Mouse (Mus musculus) midbrain, postnatal 0 days (tissue): Measurements from ENCODE around the gene Hfe. TPM values are rescaled to one million over a fixed set of nuclear protein-coding genes. Genes with fewer than 3 reads are reported as not detected.
"Not testable (repeated sequence)": the region's sequence is repeated elsewhere in the genome, so short reads cannot be mapped to it uniquely, and the experiment has no call there.

Source experiments
- ATAC-seq: fragments of 200-750 bp; cut with Nextera tagmentation; 2 replicates; pipeline ENCODE4 v1.8.0; 2017; ENCODE audit warnings: moderate number of reproducible peaks, mild to moderate bottlenecking, moderate TSS enrichment, moderate library complexity; ENCODE audit not compliant: low FRiP score
- DNase-seq: peaks from one replicate; pipeline ENCODE4 v3.0.0-alpha.2; 2015; ENCODE audit warnings: low spot score
- H3K27ac ChIP-seq: fragments of 300-500 bp; sonication (generic); 2 replicates; pipeline ENCODE4 v1.5.1; 2014; ENCODE audit warnings: low read depth, mild to moderate bottlenecking, low read length, mixed read lengths
- H3K27me3 ChIP-seq: fragments of 300-500 bp; sonication (generic); 2 replicates; pipeline ENCODE4 v1.6.1; 2014; ENCODE audit warnings: low read length, control low read depth, mixed read lengths; ENCODE audit not compliant: insufficient read depth
- H3K36me3 ChIP-seq: fragments of 300-500 bp; sonication (generic); 2 replicates; pipeline ENCODE4 v1.6.1; 2014; ENCODE audit warnings: low read length, control low read depth, mixed read lengths; ENCODE audit not compliant: insufficient read depth
- H3K4me1 ChIP-seq: fragments of 300-500 bp; sonication (generic); 2 replicates; pipeline ENCODE4 v1.6.1; 2014; ENCODE audit warnings: mild to moderate bottlenecking, control low read depth, antibody characterized with exemption, low read length, mixed read lengths; ENCODE audit not compliant: insufficient read depth
- H3K4me2 ChIP-seq: fragments of 300-500 bp; sonication (generic); 2 replicates; pipeline ENCODE4 v1.6.1; 2014; ENCODE audit warnings: low read depth, mild to moderate bottlenecking, low read length, mixed read lengths; ENCODE audit not compliant: poor library complexity, severe bottlenecking
- H3K4me3 ChIP-seq: fragments of 300-500 bp; sonication (generic); 2 replicates; pipeline ENCODE4 v1.5.1; 2014; ENCODE audit warnings: low read depth, mild to moderate bottlenecking, low read length, moderate library complexity
- H3K9ac ChIP-seq: fragments of 300-500 bp; sonication (generic); replicated peaks from 2 replicates; pipeline ENCODE4 v1.6.1; 2014; ENCODE audit warnings: mild to moderate bottlenecking, low read length, moderate library complexity, mixed read lengths; ENCODE audit not compliant: poor library complexity, severe bottlenecking
- H3K9me3 ChIP-seq: fragments of 300-500 bp; sonication (generic); 2 replicates; pipeline ENCODE4 v1.6.1; 2016; ENCODE audit warnings: low read length, control low read depth
- CTCF ChIP-seq: IDR thresholded peaks from 2 replicates; pipeline ENCODE4 v1.5.1; 2016; ENCODE audit warnings: antibody characterized with exemption, mild to moderate bottlenecking
- WGBS: fragments of 180-500 bp; shearing (Covaris S2); extraction: QIAGEN DNeasy Blood & Tissue Kit; methylation state at CpG from one replicate; pipeline ENCODE4 v1.1.7; 2014; 5-methylcytosine and 5-hydroxymethylcytosine counted together
- polyA plus RNA-seq: library from polyadenylated mRNA; unstranded; fragments of >200 nt; fragmentation: Nextera tagmentation; extraction: Ambion mirVana; gene quantifications from 2 replicates; pipeline ENCODE4 v1.2.1, GENCODE M21; 2015
- total RNA-seq: library from RNA; depleted of rRNA; stranded (reverse); fragments of >200 nt; gene quantifications from 2 replicates; pipeline ENCODE4 v1.2.3, GENCODE M21; 2014

Hfe gene
- total and polyA plus RNA-seq, 2 experiments from 2014 or later = 1.8 to 4.0 TPM

DNA sequence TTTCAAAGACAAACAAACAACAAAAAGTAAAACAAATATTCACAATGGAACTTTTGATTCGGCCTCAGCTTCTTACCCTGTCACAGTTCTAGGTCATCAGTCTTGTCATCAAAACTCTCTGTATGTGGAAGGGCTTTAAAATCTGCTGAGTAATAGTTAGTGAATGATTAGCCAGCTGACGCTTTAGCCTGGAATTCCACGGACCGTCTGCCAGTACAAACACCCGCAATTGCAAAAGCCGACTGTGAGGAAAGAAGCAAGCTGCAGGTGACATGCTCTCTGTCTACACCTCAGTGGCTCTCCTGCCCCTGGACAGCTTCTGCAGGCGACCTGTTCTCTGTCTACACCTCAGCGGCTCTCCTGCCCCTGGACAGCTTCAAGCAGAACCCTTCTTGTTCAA, 19.8 kb upstream of the Hfe start:
- no peak for DNase-seq
- H3K36me3 ChIP-seq = no peaks in the 10 kb centered on the region
- no peak for ATAC-seq
- H3K27me3 ChIP-seq = no peaks in the 10 kb centered on the region
- WGBS = 61% methylated on average over 8 of the region's 8 CpGs
- no peaks in the 10 kb centered on the region for H3K4me1 ChIP-seq
- H3K9ac ChIP-seq = no peak overlapping the region
- H3K27ac ChIP-seq = no peak overlapping the region
- no peak overlapping the region for H3K4me2 ChIP-seq
- TF ChIP-seq CTCF = no peak
- H3K4me3 ChIP-seq = no peak overlapping the region
- no peaks in the 10 kb centered on the region for H3K9me3 ChIP-seq

DNA sequence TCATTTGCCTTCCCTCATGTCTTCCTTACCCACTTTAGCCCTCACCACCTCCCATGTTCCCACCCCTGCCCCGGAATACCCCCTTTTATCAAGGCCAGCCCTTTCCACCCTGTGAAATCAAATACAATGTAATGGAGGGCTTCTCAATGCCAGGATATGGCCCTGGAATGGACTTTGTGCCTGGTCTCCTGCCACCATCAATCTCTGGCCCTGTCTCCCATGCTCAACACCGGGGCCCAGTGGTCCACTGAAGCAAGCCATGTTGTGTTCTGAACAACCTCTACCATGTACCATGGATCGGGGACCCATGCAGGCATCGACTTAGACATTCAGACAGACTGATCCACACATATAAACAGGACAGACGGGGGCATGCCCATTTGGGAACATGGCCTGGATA, 19.1 kb upstream of the Hfe start:
- no peaks in the 10 kb centered on the region for H3K36me3 ChIP-seq
- no peaks in the 10 kb centered on the region for H3K27me3 ChIP-seq
- ATAC-seq = no peak
- no peak overlapping the region for H3K27ac ChIP-seq
- no peak for TF ChIP-seq CTCF
- H3K9me3 ChIP-seq = no peaks in the 10 kb centered on the region
- no peak for DNase-seq
- no peak overlapping the region for H3K4me3 ChIP-seq
- no peak overlapping the region for H3K4me2 ChIP-seq
- 91% methylated on average over 5 of the region's 5 CpGs for WGBS
- H3K4me1 ChIP-seq = no peaks in the 10 kb centered on the region
- no peak overlapping the region for H3K9ac ChIP-seq

GRCm38 (mm10) chr13:23729192-23729525, 18.5 kb upstream of the Hfe start:
- no peaks in the 10 kb centered on the region for H3K9me3 ChIP-seq
- no peak overlapping the region for H3K4me2 ChIP-seq
- 89% methylated on average over 9 of the region's 9 CpGs for WGBS
- DNase-seq (no peak), ATAC-seq (no peak)
- no peak overlapping the region for H3K4me3 ChIP-seq
- no peak overlapping the region for H3K27ac ChIP-seq
- H3K27me3 ChIP-seq = no peaks in the 10 kb centered on the region
- H3K36me3 ChIP-seq = no peaks in the 10 kb centered on the region
- no peak overlapping the region for H3K9ac ChIP-seq
- H3K4me1 ChIP-seq = no peaks in the 10 kb centered on the region
- no peak for TF ChIP-seq CTCF

GRCm38 (mm10) chr13:23728472-23729191, 18.0 kb upstream of the Hfe start:
- no peak overlapping the region for H3K27ac ChIP-seq
- H3K4me1 ChIP-seq = no peaks in the 10 kb centered on the region
- H3K4me3 ChIP-seq = no peak overlapping the region
- 84% methylated on average over 18 of the region's 18 CpGs for WGBS
- no peaks in the 10 kb centered on the region for H3K36me3 ChIP-seq
- no peak overlapping the region for H3K9ac ChIP-seq
- H3K9me3 ChIP-seq = no peaks in the 10 kb centered on the region
- no peak overlapping the region for H3K4me2 ChIP-seq
- TF ChIP-seq CTCF = no peak
- ATAC-seq = no peak
- no peaks in the 10 kb centered on the region for H3K27me3 ChIP-seq
- no peak for DNase-seq

DNA sequence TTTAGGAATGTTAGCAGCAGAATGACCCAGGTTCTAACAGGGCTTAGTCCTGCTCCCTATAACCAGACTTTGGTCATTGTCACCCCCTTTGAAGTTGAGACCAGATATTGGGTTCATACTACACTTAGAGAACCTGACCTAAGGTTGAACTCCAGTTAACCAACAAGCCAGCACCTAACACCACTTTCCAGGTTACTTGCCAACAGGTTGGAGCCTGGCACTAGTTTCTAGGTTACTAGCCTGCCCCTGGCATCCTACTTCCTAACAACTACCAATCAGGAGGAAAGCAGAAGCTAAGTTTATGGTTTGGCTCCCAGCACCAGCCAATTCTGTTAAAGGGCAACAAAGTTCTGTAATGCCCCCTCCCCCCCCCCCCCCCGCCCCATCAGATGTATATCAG, 14.6 kb upstream of the Hfe start:
- H3K4me2 ChIP-seq = no peak overlapping the region
- no peaks in the 10 kb centered on the region for H3K9me3 ChIP-seq
- H3K27me3 ChIP-seq = no peaks in the 10 kb centered on the region
- no peaks in the 10 kb centered on the region for H3K36me3 ChIP-seq
- H3K4me1 ChIP-seq = no peaks in the 10 kb centered on the region
- no peak overlapping the region for H3K4me3 ChIP-seq
- H3K27ac ChIP-seq = no peak overlapping the region
- H3K9ac ChIP-seq = no peak overlapping the region
- ATAC-seq (no peak), DNase-seq (no peak)
- no CpG with 5 or more reads among the region's 1 CpGs for WGBS
- TF ChIP-seq CTCF = no peak

GRCm38 (mm10) chr13:23724239-23724638, 13.6 kb upstream of the Hfe start:
- ATAC-seq (no peak), DNase-seq (no peak)
- TF ChIP-seq CTCF = no peak
- Histone ChIP-seq H3K4me2 (no peak overlapping the region), H3K4me1 (no peaks in the 10 kb centered on the region), H3K27ac (no peak overlapping the region), H3K9me3 (no peaks in the 10 kb centered on the region), H3K27me3 (no peaks in the 10 kb centered on the region), H3K4me3 (no peak overlapping the region), H3K36me3 (no peaks in the 10 kb centered on the region), H3K9ac (no peak overlapping the region)
- WGBS = 82% methylated on average over 4 of the region's 4 CpGs

DNA sequence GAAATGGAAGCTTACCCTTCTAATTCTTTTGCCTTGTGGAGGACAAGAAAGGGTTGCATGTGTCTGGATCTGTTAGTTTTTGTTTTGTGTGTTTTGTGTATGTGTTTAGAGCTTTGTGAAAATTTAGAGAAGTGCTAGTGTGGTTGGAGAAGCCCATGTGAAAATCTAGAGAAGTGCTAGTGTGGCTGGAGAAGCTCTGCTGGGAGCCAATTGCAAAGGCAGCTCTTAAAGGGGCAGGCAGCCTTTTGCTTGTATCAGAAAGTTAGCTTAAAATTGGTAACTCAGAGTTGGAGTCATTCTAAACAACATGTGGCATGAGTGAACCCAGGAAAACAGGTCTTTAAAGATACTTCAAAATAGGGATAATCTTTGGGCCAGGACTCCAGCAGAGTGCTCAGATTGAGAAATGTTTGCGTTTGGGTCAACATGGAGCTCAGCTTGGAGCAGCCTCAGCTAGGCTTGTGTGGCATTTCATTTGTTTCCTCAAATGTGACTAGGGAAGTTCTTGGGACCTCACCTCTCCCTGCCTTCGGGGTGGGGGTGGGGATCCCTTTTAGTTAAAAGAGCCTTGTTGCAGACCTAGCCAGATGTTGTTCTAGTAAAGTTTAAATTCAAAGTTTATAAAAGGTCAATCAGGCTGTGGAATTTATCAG, 7.1 kb upstream of the Hfe start:
- not testable (repeated sequence) for H3K27ac ChIP-seq, H3K27me3 ChIP-seq, ATAC-seq, DNase-seq, H3K4me3 ChIP-seq, H3K9ac ChIP-seq, H3K4me1 ChIP-seq, H3K36me3 ChIP-seq, H3K9me3 ChIP-seq, H3K4me2 ChIP-seq
- 14% methylated on average over 2 of the region's 2 CpGs for WGBS
